Comparison of ENCODE assay signal across 17 mouse cellular contexts in the genomic region with DNA sequence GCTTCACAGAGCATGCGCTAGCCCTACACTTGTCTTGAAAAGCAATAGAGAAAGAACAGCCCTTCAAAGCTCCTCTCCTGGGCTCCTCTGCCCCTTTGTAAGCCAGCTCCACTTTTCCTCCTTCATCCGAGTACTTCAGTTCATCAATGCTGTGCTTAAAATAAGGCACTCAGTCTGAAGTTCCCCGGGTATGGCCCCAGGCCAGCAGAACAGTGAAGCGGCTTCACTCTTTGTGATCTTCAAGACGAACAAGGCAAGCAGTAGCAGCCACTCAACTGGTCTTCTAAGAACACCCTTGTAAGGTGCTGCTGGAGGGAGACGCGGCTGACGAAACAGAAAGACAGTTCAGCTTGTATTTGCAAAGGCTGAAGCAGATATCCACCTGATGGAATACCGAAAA.
"Had no signal": no experiment of that assay in that cellular context is flagged by ENCODE, and none has a peak within 500 bp of the region (broad histone marks: within the 10 kb centered on the region; RNA-seq: fewer than 3 reads in every experiment).

No protein-coding gene starts in this region.

- H3K27me3 ChIP-seq: intestine, embryonic 15.5 days; limb, embryonic 12.5 days; limb, embryonic 15.5 days; liver, embryonic 12.5 days; liver, embryonic 15.5 days; lung, embryonic 15.5 days; midbrain, embryonic 12.5 days; neural tube, embryonic 13.5 days had no signal

- ATAC-seq: intestine, embryonic 15.5 days; liver, embryonic 12.5 days; midbrain, embryonic 16.5 days had no signal

- H3K4me3 ChIP-seq: intestine, embryonic 15.5 days; limb, embryonic 12.5 days; limb, embryonic 15.5 days; liver, embryonic 12.5 days; liver, embryonic 15.5 days; lung, embryonic 15.5 days; midbrain, embryonic 12.5 days; myocyte; neural tube, embryonic 13.5 days had no signal

- H3K9ac ChIP-seq: intestine, embryonic 15.5 days; limb, embryonic 12.5 days; limb, embryonic 15.5 days; liver, embryonic 12.5 days; liver, embryonic 15.5 days; lung, embryonic 15.5 days; midbrain, embryonic 12.5 days; neural tube, embryonic 13.5 days had no signal

- H3K9me3 ChIP-seq: intestine, embryonic 15.5 days; limb, embryonic 15.5 days; liver, embryonic 12.5 days; liver, embryonic 15.5 days; lung, embryonic 15.5 days; midbrain, embryonic 12.5 days had no signal

- DNase-seq: kidney, adult 18-20 months; kidney, adult 9 months; kidney, postnatal 14 days; kidney, postnatal 4 days; left cerebral cortex, postnatal 4 days; thymus, postnatal 36 days had no signal

- H3K4me1 ChIP-seq: intestine, embryonic 15.5 days; limb, embryonic 12.5 days; midbrain, embryonic 12.5 days; neural tube, embryonic 13.5 days had no signal

- H3K4me2 ChIP-seq: intestine, embryonic 15.5 days; limb, embryonic 12.5 days; limb, embryonic 15.5 days; liver, embryonic 12.5 days; liver, embryonic 15.5 days; lung, embryonic 15.5 days; midbrain, embryonic 12.5 days; neural tube, embryonic 13.5 days had no signal

- H3K36me3 ChIP-seq: intestine, embryonic 15.5 days; limb, embryonic 12.5 days; limb, embryonic 15.5 days; liver, embryonic 12.5 days; liver, embryonic 15.5 days; lung, embryonic 15.5 days; midbrain, embryonic 12.5 days; neural tube, embryonic 13.5 days had no signal

- H3K27ac ChIP-seq: intestine, embryonic 15.5 days; limb, embryonic 12.5 days; limb, embryonic 15.5 days; liver, embryonic 12.5 days; liver, embryonic 15.5 days; lung, embryonic 15.5 days; midbrain, embryonic 12.5 days; neural tube, embryonic 13.5 days; stomach, postnatal 0 days had no signal
